ENCODE assay signal across 25 mouse cellular contexts in genomic region chr1:161719876-161720275, GRCm38 (mm10).
"Had no signal": no experiment of that assay in that cellular context is flagged by ENCODE, and none has a peak within 500 bp of the region (broad histone marks: within the 10 kb centered on the region; RNA-seq: fewer than 3 reads in every experiment).

No protein-coding gene starts in this region.

- H3K27ac ChIP-seq: gastrocnemius, adult 2 months; heart, embryonic 10.5 days; hindbrain, embryonic 10.5 days; hindbrain, embryonic 12.5 days; hindbrain, embryonic 14.5 days; intestine, embryonic 15.5 days; layer of hippocampus, adult 2 months; left cerebral cortex, adult 2 months; limb, embryonic 10.5 days; limb, embryonic 12.5 days had no signal

- H3K9ac ChIP-seq: heart, embryonic 12.5 days; hindbrain, embryonic 12.5 days; hindbrain, embryonic 14.5 days; intestine, embryonic 15.5 days; limb, embryonic 12.5 days had no signal

- H3K36me3 ChIP-seq: heart, embryonic 10.5 days; heart, embryonic 12.5 days; hindbrain, embryonic 10.5 days; hindbrain, embryonic 12.5 days; intestine, embryonic 15.5 days; limb, embryonic 10.5 days; limb, embryonic 12.5 days had no signal

- DNase-seq: gastrocnemius, adult 2 months; gastrocnemius, postnatal 10 days; gastrocnemius, postnatal 25 days; heart, adult 18-20 months; heart, postnatal 10 days; heart, postnatal 4 days; kidney, adult 18-20 months; kidney, adult 8-10 months; kidney, postnatal 10 days; kidney, postnatal 25 days; kidney, postnatal 4 days; liver had no signal

- H3K4me2 ChIP-seq: heart, embryonic 12.5 days; hindbrain, embryonic 12.5 days; hindbrain, embryonic 14.5 days; intestine, embryonic 15.5 days; limb, embryonic 12.5 days had no signal

- H3K4me1 ChIP-seq: hindbrain, embryonic 10.5 days; hindbrain, embryonic 12.5 days; intestine, embryonic 15.5 days; limb, embryonic 10.5 days; limb, embryonic 12.5 days had no signal

- ATAC-seq: hindbrain, embryonic 16.5 days; inflammation-experienced regulatory T-cells, adult 6 months; intestine, embryonic 15.5 days; intestine, postnatal 0 days had no signal

- H3K4me3 ChIP-seq: gastrocnemius, adult 2 months; heart, embryonic 10.5 days; heart, embryonic 12.5 days; hindbrain, embryonic 10.5 days; hindbrain, embryonic 12.5 days; intestine, embryonic 15.5 days; layer of hippocampus, adult 2 months; left cerebral cortex, adult 2 months; limb, embryonic 10.5 days; limb, embryonic 12.5 days had no signal

- H3K9me3 ChIP-seq: heart, embryonic 10.5 days; heart, embryonic 12.5 days; hindbrain, embryonic 10.5 days; hindbrain, embryonic 12.5 days; intestine, embryonic 15.5 days; limb, embryonic 10.5 days; limb, embryonic 12.5 days had no signal

- H3K27me3 ChIP-seq: heart, embryonic 12.5 days; hindbrain, embryonic 12.5 days; intestine, embryonic 15.5 days; limb, embryonic 12.5 days had no signal
